Comparison of ENCODE assay signal across 11 mouse cellular contexts in genomic region chr17:34347606-34348308, GRCm38 (mm10). TPM values are rescaled to one million over a fixed set of nuclear protein-coding genes. Genes with fewer than 3 reads are reported as not detected.
DNase-seq lines count a peak whose midpoint lies in the region; ATAC-seq and TF ChIP-seq lines count a peak whose summit lies in the region.
"Had no signal": no experiment of that assay in that cellular context is flagged by ENCODE, and none has a peak within 500 bp of the region (broad histone marks: within the 10 kb centered on the region; RNA-seq: fewer than 3 reads in every experiment).

No protein-coding gene starts in this region.

- no peak overlapping the region for H3K4me3 ChIP-seq in embryonic facial prominence, embryonic 11.5 days (ENCODE audit: low read depth, low read length)
- H3K4me3 ChIP-seq in embryonic facial prominence, embryonic 10.5 days, result no peak overlapping the region
- H3K4me3 ChIP-seq: neural tube, embryonic 12.5 days had no signal

- WGBS in embryonic facial prominence, embryonic 11.5 days, result 74% methylated on average over 6 of the region's 6 CpGs
- 76% methylated on average over 6 of the region's 6 CpGs for WGBS in embryonic facial prominence, embryonic 10.5 days

- H3K4me1 ChIP-seq in embryonic facial prominence, embryonic 11.5 days (ENCODE audit: control insufficient read depth, insufficient read depth, low read length), result no peaks in the 10 kb centered on the region
- no peaks in the 10 kb centered on the region for H3K4me1 ChIP-seq in embryonic facial prominence, embryonic 10.5 days
- H3K4me1 ChIP-seq: neural tube, embryonic 12.5 days had no signal

- no peak for ATAC-seq in embryonic facial prominence, embryonic 11.5 days (replicated peaks; ENCODE audit: insufficient number of reproducible peaks, low FRiP score, low TSS enrichment, low read depth)
- ATAC-seq: Patski had no signal

- H3K9ac ChIP-seq in embryonic facial prominence, embryonic 11.5 days (replicated peaks; ENCODE audit: low read length), result no peak overlapping the region
- H3K9ac ChIP-seq: neural tube, embryonic 12.5 days had no signal

- H3K9me3 ChIP-seq in embryonic facial prominence, embryonic 11.5 days (replicated peaks; ENCODE audit: control insufficient read depth, low read length), result no peaks in the 10 kb centered on the region
- no peaks in the 10 kb centered on the region for H3K9me3 ChIP-seq in embryonic facial prominence, embryonic 10.5 days
- H3K9me3 ChIP-seq: neural tube, embryonic 12.5 days had no signal

- no peak overlapping the region for H3K27ac ChIP-seq in embryonic facial prominence, embryonic 11.5 days (replicated peaks; ENCODE audit: low read depth, low read length)
- no peak overlapping the region for H3K27ac ChIP-seq in embryonic facial prominence, embryonic 10.5 days (replicated peaks)
- H3K27ac ChIP-seq: neural tube, embryonic 12.5 days had no signal

- DNase-seq in embryonic facial prominence, embryonic 11.5 days (ENCODE audit: low spot score), result peak; percentile 12
- no peak for DNase-seq in embryonic facial prominence, embryonic 10.5 days (ENCODE audit: low spot score)
- peak; percentile 89 to 94 for DNase-seq in B cell, adult 2 months
- peak; percentile 20 for DNase-seq in brain, embryonic 14.5 days (ENCODE audit: low read depth)
- DNase-seq in layer of hippocampus, adult 8-10 months (ENCODE audit: low spot score in 2 of 2), result peak; percentile 28 to 65
- peak; percentile 77 to 88 for DNase-seq in monocyte, adult 2 months (ENCODE audit: low read depth in 1 of 2, low spot score in 2 of 2)
- peak; percentile 28 to 55 for DNase-seq in thymus, postnatal 10 days (ENCODE audit: low spot score in 2 of 2)
- no peak for DNase-seq in gastrocnemius, postnatal 36 days

- no peak overlapping the region for H3K4me2 ChIP-seq in embryonic facial prominence, embryonic 11.5 days (ENCODE audit: low read depth, low read length)
- H3K4me2 ChIP-seq: neural tube, embryonic 12.5 days had no signal

- no peak for TF ChIP-seq POLR2A in brain, embryonic 14.5 days (IDR thresholded peaks at IDR 0.05; ENCODE audit: borderline replicate concordance, extremely low read depth, insufficient read depth, insufficient read length, poor library complexity, severe bottlenecking)

- intact Hi-C loops in gastrocnemius, postnatal 36 days (cut with DNase I), result loop anchor here (5.0 kb wide), 1 partner anchor 95 kb away; no protein-coding TSS in a partner anchor

- no peak for TF ChIP-seq CTCF in brain, embryonic 14.5 days (IDR thresholded peaks at IDR 0.05; ENCODE audit: borderline replicate concordance, extremely low read depth, insufficient read depth, insufficient read length)

- no peaks in the 10 kb centered on the region for H3K36me3 ChIP-seq in embryonic facial prominence, embryonic 11.5 days (replicated peaks; ENCODE audit: control insufficient read depth, insufficient read depth, low read depth, low read length)
- no peaks in the 10 kb centered on the region for H3K36me3 ChIP-seq in embryonic facial prominence, embryonic 10.5 days (replicated peaks)
- H3K36me3 ChIP-seq: neural tube, embryonic 12.5 days had no signal

- H3K27me3 ChIP-seq in embryonic facial prominence, embryonic 11.5 days (ENCODE audit: control insufficient read depth, insufficient read depth, low read length), result no peaks in the 10 kb centered on the region
- no peaks in the 10 kb centered on the region for H3K27me3 ChIP-seq in embryonic facial prominence, embryonic 10.5 days (replicated peaks; ENCODE audit: low read depth, poor library complexity, severe bottlenecking)
- H3K27me3 ChIP-seq: neural tube, embryonic 12.5 days had no signal

RNA-seq across cellular contexts. Expression of gene Btnl2, which starts 6.9 kb away (rescaled TPM):
- polyA plus RNA-seq in embryonic facial prominence, embryonic 11.5 days (2014; fragmentation: Nextera tagmentation; extraction: Ambion mirVana), result 0.08 TPM in 1 of 2 replicates, not detected in the other
- 0.08 TPM in 1 of 2 replicates, not detected in the other for polyA plus RNA-seq in embryonic facial prominence, embryonic 10.5 days (2016; fragmentation: Nextera tagmentation; extraction: Ambion mirVana)
- polyA plus RNA-seq in brain, embryonic 14.5 days (2012; rRNA removed), result 0.03 TPM in 2 replicates
- total RNA-seq in layer of hippocampus, adult 8-10 months (2022), result 1 to 10 TPM in 1 of 4 experiments, under 1 TPM in 3; 0.47 to 1.0 (median 0.73) TPM
- total RNA-seq in gastrocnemius, postnatal 36 days (2021), result under 1 TPM; 0.13 to 0.25 TPM
- polyA plus RNA-seq: neural tube, embryonic 12.5 days; Patski had no signal

RNA-seq across cellular contexts. Expression of gene H2-Eb2, which starts 22.3 kb away (rescaled TPM):
- polyA plus RNA-seq in embryonic facial prominence, embryonic 11.5 days (2014; fragmentation: Nextera tagmentation; extraction: Ambion mirVana), result not detected in 2 replicates
- polyA plus RNA-seq in embryonic facial prominence, embryonic 10.5 days (2016; fragmentation: Nextera tagmentation; extraction: Ambion mirVana), result 0.04 TPM in 1 of 2 replicates, not detected in the other
- 0.09 and 0.18 TPM in 2 replicates for polyA plus RNA-seq in brain, embryonic 14.5 days (2012; rRNA removed)
- not detected for total RNA-seq in layer of hippocampus, adult 8-10 months (2022)
- total RNA-seq in gastrocnemius, postnatal 36 days (2021), result not detected
- polyA plus RNA-seq: neural tube, embryonic 12.5 days; Patski had no signal

RNA-seq across cellular contexts. Expression of gene Btnl1, which starts 29.2 kb away (rescaled TPM):
- polyA plus RNA-seq in embryonic facial prominence, embryonic 11.5 days (2014; fragmentation: Nextera tagmentation; extraction: Ambion mirVana), result not detected in 2 replicates
- not detected in 2 replicates for polyA plus RNA-seq in embryonic facial prominence, embryonic 10.5 days (2016; fragmentation: Nextera tagmentation; extraction: Ambion mirVana)
- not detected in 2 replicates for polyA plus RNA-seq in brain, embryonic 14.5 days (2012; rRNA removed)
- total RNA-seq in layer of hippocampus, adult 8-10 months (2022), result not detected
- not detected for total RNA-seq in gastrocnemius, postnatal 36 days (2021)
- polyA plus RNA-seq: neural tube, embryonic 12.5 days; Patski had no signal

RNA-seq across cellular contexts. Expression of gene H2-Eb1, which starts 42.1 kb away (rescaled TPM):
- polyA plus RNA-seq in embryonic facial prominence, embryonic 11.5 days (2014; fragmentation: Nextera tagmentation; extraction: Ambion mirVana), result 1.2 and 1.5 TPM in 2 replicates
- 1.2 and 1.3 TPM in 2 replicates for polyA plus RNA-seq in embryonic facial prominence, embryonic 10.5 days (2016; fragmentation: Nextera tagmentation; extraction: Ambion mirVana)
- polyA plus RNA-seq in brain, embryonic 14.5 days (2012; rRNA removed), result 0.93 and 1.6 TPM in 2 replicates
- total RNA-seq in layer of hippocampus, adult 8-10 months (2022), result 10 to 100 TPM in 2 of 4 experiments, 1 to 10 TPM in 2; 1.9 to 25.1 (median 10.1) TPM
- 1 to 10 TPM; 6.8 to 7.0 TPM for total RNA-seq in gastrocnemius, postnatal 36 days (2021)

RNA-seq across cellular contexts. Expression of gene BC051142, which starts 50.9 kb away (rescaled TPM):
- 0.39 and 0.72 TPM in 2 replicates for polyA plus RNA-seq in embryonic facial prominence, embryonic 11.5 days (2014; fragmentation: Nextera tagmentation; extraction: Ambion mirVana)
- polyA plus RNA-seq in embryonic facial prominence, embryonic 10.5 days (2016; fragmentation: Nextera tagmentation; extraction: Ambion mirVana), result 0.88 and 1.4 TPM in 2 replicates
- 9.9 and 10.4 TPM in 2 replicates for polyA plus RNA-seq in brain, embryonic 14.5 days (2012; rRNA removed)
- 1 to 10 TPM; 3.5 to 6.1 (median 4.5) TPM for total RNA-seq in layer of hippocampus, adult 8-10 months (2022)
- total RNA-seq in gastrocnemius, postnatal 36 days (2021), result not detected
- polyA plus RNA-seq: heart, embryonic 16.5 days; Patski had no signal

Comparison
In these comparisons a context has a peak if more than half of its experiments do, and no peak if none do; other contexts are left out.
1. DNase-seq: peak in embryonic facial prominence, embryonic 11.5 days (single experiment), B cell, adult 2 months (2 of 2), brain, embryonic 14.5 days (single experiment), layer of hippocampus, adult 8-10 months (2 of 2), monocyte, adult 2 months (2 of 2) and thymus, postnatal 10 days (2 of 2); none in embryonic facial prominence, embryonic 10.5 days (single experiment) and gastrocnemius, postnatal 36 days (0 of 2).